Mouse (Mus musculus) v-Abl transformed pro-B cells (cell line): ENCODE data around the gene Glrx2.
"Not testable (repeated sequence)": the region's sequence is repeated elsewhere in the genome, so short reads cannot be mapped to it uniquely, and the experiment has no call there.

ENCODE experiments used
- in situ Hi-C, 2 experiments: fragments of 400-800 bp; cut with MboI; formaldehyde crosslinking; loops; one replicate each; pipeline ENCODE4 v1.15.1; 2025; ENCODE audit not compliant: unreplicated experiment in 2 of 2

The Glrx2 gene

DNA sequence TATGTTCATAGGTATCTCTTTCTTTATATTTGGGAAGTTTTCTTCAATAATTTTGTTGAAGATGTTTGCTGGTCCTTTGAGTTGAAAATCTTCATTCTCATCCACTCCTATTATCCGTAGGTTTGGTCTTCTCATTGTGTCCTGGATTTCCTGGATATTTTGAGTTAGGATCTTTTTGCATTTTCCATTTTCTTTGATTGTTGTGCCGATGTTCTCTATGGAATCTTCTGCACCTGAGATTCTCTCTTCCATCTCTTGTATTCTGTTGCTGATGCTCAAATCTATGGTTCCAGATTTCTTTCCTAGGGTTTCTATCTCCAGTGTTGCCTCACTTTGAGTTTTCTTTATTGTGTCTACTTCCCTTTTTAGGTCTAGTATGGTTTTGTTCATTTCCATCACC, at the start of gene Glrx2:
Gene Glrx2, plus strand, starts transcription at position 301 of the 400 bp plus-strand sequence.
- in situ Hi-C loops = not testable (repeated sequence)

DNA sequence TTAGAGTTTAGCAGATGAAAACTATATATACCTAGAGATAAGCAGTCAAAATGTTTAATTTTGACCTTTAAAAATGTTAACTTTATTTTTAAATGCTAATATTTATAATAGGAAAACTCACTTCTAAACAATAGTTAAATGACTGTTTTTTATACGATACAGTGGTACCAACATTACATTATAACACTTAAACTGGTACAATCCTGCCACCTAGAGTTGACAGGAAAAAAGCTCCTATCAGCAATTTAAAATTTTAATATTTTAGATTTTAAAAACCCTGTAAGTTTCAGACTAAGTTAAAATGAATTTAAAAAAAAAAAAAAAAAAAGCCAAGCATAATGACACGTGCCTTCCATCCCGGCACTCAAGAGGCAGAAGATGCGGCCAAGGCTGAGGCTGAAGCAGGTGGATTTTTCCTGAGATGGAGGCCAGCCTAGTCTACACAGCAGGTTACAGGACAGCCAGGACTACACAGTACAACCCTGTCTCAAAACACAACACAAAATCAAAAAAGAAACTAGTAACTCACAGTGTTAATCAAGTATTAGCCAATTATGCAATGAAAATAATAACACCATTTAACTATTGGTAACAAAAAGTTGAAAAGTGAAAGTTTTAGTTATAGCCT, 40.3 kb upstream of the Glrx2 start:
- in situ Hi-C loops = no loop called here

DNA sequence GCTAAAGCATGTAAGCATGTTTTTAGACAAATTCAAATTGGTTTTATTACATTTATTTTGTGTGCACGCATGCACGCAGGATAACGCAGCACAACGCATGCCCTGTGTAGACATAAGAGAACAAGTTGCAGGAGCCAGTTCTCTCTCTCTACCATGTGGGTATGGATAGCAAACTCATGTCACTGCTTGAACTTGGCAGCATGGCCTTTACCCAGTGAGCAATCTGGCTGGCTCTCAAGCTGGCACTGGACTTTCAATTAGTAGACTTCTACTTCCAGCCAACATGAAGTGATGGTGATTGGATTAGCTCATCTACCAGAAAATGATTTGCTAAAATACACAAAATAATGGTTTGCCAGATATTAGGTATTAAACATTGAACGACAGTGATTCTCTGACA, 35.0 kb upstream of the Glrx2 start:
- in situ Hi-C loops = no loop called here

DNA sequence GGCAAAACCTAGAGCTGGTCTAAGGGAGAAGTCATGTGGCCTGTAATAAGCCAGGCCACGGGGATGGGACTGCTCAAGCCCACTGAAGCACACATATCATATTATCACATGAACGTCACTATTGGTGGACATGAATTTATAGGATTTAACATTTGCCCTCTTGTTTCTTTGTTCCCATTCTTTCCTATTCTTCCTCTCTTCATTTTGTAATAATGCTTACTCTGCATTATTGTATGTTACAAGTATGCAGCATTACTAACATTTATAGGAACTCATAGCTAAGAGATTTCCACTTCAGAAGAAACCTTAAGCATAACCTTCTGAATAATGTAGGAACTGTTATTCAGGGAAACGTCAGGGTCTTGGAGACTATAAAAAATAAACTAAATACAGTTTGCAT, 31.3 kb upstream of the Glrx2 start:
- in situ Hi-C loops = no loop called here

DNA sequence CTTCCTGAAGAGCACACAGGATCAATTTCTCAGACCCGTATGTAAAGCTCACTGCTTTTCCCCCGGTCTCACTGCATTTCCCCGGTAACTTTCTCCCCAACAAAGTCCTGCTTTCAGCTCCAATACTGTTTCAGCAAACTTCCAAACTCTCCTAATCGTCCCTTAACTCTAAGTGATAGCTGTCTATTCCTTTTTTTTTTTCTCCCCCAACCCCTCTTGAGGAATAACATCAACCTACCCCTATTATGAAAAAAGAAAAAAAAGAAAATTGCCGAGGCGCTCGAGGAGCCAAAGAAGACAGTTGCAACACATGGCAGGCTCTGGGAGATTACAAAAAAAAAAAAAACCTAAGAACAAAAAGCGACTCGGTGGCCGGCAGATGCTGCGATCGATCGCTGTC, 14.4 kb upstream of the Glrx2 start:
- in situ Hi-C loops = loop anchor here (5.0 kb wide), 1 partner anchor 36 kb away; no protein-coding TSS in a partner anchor

DNA sequence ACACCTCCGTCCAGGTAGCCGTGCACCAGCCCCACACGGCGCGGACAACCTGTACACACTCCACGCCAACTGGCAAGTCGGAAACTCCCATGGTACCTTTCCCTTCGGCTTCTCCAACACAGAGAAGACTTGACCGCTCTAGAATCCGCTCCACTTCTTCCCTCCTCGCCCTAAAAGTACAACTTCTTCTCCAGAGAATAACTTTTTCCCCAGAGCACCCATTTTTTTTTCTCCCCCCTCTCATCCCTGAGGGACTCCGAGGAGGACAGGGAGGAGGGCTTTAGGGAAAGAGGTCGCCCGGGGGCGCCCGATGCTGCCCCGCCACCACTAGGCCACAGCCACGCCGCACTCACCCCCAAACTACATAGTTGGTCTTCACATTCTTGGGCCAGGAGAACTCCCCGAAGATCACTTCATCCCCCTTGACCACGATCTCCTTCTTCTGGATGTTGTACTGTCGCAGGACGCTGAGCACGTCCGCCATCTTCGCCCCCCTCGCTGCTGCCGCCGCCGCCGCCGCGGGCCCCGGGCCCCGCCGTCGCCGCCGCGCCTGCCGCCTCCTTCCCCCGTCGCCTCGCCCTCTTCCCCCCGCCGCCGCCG, 13.9 kb upstream of the Glrx2 start:
- in situ Hi-C loops = loop anchor here (5.0 kb wide), 1 partner anchor 35 kb away; no protein-coding TSS in a partner anchor

DNA sequence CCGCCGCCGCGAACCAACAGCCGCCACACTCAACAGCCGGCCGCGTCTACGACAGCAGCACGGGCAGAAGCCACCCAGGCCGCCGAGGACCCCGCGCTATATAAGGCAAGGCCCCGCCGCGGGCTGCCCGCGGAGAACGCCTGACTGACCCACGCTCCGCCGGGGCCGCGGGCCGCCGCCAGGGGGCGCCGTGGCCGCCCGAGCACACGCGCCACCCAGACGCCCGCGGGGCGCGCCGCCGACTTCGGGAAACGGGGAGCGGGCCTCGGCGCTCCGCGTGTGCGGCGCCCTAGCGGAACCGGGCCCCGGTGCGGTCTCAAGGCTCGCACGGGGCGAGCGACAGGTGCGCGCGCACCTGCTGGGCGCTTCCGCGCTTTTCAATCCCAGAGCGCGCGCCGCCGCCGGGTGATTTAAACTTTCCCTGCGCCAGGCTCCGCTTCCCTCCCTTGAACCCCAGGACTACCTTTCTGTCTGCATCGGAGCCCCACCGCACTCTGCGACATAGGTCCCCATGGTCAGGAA, 13.3 kb upstream of the Glrx2 start, which contains the start of gene Cdc73:
Gene Cdc73, minus strand, starts transcription at position 153 of the 522 bp plus-strand sequence.
- in situ Hi-C loops = loop anchor here (5.0 kb wide), 1 partner anchor 34 kb away; no protein-coding TSS in a partner anchor

DNA sequence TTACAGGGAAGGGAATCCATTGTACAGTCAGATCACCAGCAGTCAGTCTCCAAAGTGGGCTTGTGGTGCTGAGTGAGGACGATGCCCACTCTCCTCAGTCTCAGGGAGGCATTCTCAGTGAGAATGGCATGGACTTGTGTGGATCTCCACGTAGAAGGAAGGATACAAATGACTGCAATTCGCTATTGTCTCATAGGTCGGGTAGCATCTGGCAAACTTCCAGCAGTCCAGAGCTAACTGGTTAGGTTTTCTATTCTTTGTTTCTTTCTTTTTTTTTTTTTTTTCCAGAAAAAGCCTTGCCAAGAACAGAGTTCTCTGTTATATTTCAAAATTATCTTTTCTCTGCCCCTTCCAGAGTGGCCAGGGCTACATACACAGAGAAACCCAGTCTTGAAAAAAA, 9.1 kb upstream of the Glrx2 start:
- in situ Hi-C loops = no loop called here

DNA sequence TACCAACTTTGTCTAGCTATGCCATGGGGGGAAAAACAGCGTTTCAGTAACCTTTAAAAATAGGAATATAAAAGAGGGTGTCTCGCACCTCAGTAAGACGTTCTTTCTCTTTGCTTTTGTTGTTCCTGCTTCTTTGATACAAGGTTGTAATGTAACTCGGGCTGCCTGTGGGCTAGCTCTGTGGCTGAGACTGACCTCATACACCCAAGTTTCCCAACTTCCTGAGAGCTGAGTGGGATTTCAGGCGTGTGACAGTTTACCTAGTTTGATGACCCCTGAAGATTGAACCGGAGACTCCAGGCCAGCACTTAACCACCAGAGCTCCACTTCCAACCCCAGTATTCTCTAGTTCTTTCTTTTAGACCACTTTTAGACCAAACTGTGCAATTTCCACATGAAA, 7.8 kb upstream of the Glrx2 start:
- in situ Hi-C loops = no loop called here

DNA sequence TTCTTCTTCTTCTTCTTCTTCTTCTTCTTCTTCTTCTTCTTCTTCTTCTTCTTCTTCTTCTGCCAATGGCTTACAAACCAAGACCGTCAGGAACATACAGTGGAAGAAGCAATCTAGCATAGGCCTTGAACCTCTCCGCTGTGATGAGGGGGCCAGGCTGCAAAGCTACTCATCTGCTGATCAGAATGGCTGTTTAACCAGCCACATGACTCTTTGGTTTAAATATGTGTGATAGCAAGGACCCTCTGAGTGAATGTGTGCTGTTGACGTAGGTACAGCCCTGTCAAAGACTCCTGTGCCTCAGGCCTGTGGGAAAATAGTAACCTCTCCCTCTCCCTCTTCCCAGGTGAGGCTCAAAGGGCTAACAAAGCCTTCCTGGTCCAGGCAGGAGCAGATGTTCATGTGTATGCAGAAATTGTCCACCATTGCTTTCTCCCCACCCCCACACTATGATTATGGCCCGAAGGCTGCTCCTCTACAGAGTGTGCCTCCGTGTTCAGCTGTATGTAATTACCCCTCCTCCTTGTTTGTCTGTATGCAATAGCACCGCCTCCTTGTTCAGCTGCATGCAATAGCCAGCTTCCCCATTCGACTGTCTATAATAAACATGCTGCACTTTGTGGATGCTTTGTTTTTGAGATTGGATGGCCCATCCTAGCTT, 6.0 kb upstream of the Glrx2 start:
- in situ Hi-C loops = no loop called here

DNA sequence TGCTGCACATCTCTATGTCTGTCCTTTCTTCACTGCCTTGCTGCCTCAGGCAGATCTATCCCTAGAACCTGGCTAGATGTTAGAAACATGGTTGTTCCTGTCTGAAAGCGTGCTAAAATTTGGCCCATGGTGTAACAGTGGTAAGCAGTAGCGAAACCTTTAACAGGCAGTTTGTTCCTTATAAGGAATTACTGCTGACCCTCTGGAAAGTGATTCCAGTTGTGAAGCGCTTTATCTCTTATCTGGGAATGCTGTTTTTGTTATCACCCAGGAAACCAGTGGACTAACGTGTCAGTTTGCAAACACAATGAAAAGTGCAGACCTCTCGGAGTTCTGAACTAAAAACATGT, 5.5 kb upstream of the Glrx2 start:
- in situ Hi-C loops = no loop called here

DNA sequence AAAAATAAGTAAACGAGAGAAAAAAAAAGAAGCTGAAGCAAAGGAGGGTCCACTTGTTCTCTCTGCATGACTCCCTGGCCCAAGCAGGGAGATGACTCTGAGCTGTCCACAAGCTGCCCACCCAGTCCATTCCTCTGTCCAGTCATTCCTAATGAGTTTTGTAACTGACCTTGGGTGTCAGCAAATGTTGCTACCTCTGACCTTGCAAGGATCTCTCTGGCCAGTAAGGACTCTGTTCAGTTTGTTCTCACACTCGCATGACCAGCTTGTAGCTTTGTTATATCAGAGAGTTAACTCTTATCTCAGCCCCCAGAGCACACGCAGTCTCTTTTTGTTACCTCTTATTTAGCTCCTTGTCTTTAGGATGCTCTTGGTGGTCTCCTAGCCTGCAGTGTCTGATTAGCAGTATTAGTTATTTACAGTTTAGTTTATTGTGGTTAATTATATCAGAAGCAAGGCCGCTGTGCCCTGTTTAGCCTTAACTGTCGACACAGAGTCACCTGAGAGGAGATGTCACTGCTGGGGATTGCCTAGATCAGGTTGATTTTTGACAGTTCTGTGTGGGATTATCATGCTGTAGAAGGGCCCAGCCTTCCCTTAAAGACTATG, 8.4 kb downstream of the Glrx2 start:
- in situ Hi-C loops = no loop called here

DNA sequence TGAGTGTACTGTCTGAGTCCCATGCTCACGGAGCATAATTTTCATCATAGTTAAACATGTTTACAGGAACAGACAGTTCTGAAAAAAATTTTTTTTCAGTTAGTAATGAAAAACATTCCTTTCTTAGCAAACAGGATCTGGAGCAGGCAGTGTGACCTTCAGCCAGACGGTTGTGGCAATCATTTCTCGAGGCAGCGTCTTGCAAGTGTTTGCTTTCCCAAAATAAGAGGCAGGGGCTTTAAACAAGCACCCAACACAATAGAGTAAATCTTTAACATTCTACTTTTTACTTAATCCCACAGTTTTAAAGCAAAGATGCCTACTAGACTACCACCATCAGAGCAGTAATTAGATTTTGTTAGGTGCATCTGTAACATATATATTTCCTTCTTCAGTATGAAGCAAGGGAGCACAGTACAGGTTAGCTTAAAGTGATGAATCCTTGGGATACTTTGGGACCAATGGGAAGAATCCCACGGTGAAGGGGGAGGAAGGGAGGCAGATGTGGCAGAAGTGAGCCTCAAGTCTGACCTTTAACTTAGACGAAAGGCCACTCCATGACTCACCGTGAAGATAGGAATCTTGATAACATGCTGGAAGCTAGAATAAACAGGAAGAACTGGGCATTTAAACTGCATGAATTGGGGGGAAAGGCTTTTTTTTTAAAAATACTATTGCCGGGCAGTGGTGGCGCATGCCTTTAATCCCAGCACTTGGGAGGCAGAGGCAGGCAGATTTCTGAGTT, 11.7 kb downstream of the Glrx2 start:
- in situ Hi-C loops = no loop called here

DNA sequence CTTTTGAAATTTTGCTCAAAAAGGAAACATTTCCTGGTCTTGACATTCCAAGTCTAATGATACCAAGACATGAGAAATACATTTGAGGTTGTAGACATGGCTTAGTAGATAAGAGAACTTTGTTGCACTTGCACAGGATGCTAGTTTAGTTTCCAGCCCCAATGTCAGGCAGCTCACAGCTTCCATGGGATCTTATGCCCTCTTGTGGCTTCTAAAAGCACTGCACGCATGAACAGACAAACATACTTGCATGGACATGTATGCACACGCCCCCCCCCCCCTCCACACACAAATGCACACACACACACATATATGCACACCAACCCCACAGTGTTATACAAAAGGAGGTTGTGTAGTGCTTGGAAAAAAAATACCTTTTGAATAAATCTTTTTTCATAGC, 14.8 kb downstream of the Glrx2 start:
- in situ Hi-C loops = no loop called here

DNA sequence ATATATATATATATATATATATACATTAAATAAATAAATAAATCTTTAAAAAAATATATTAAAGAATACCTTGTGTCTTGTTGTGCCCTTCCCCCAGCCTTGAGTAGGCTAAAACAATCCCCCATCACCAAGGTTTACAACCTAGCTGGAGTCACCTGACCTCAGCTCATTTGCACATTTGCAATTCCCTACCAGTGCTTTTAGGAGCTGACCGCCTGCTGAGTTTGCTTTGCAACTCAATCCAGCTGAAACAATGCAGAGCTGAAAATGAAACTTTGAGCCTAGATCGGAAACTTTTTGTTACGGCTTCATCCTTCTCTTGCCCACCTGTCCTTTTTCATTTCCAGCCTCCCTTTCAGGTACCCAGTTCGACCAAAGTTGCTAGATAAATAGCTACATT, 15.6 kb downstream of the Glrx2 start:
- in situ Hi-C loops = no loop called here

DNA sequence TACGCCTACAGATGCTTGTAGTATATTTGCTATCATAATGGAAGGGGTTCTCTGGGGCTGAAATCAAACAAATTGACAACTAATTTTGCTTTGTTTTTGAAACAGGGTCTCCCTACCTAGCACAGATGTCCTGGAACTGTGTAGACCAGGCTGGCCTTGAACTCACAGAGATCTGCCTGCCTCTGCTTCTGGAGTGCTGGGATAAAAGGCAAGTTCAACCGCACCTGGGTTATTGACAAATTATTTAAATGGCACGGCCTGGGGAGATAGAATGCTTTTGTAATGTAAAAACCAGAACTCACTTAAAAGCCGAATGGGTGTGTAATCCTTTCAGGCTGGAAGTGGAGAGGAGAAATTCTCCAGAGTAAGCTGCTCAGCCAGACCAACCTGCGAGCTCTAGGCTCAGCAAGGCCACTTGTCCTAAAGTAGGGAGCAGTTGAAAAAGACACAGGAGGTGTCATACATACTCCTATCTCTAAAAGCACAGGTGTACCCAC, 17.8 kb downstream of the Glrx2 start:
- in situ Hi-C loops = no loop called here

DNA sequence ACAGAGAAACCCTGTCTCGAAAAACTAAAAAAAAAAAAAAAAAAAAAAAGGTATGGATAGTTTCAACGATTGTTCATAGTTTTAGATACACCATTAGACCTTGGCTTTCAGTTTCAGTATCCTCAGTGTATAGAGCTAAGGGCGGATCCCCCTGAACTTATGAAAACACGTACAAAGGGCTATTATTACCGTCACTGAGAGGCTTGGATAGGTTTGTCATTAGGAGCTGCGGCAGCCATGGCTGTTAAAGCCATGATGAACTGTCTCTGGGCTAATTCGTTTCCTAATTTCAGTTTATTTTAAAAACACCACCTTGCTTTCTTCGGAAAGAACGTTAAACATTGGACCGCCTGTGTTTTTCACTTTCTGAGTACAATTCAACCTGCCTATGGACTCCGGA, 22.7 kb downstream of the Glrx2 start:
- in situ Hi-C loops = loop anchor here (5.0 kb wide), 1 partner anchor 37 kb away; the partner anchor contains the start of gene Cdc73 (in 2 of the 2)

DNA sequence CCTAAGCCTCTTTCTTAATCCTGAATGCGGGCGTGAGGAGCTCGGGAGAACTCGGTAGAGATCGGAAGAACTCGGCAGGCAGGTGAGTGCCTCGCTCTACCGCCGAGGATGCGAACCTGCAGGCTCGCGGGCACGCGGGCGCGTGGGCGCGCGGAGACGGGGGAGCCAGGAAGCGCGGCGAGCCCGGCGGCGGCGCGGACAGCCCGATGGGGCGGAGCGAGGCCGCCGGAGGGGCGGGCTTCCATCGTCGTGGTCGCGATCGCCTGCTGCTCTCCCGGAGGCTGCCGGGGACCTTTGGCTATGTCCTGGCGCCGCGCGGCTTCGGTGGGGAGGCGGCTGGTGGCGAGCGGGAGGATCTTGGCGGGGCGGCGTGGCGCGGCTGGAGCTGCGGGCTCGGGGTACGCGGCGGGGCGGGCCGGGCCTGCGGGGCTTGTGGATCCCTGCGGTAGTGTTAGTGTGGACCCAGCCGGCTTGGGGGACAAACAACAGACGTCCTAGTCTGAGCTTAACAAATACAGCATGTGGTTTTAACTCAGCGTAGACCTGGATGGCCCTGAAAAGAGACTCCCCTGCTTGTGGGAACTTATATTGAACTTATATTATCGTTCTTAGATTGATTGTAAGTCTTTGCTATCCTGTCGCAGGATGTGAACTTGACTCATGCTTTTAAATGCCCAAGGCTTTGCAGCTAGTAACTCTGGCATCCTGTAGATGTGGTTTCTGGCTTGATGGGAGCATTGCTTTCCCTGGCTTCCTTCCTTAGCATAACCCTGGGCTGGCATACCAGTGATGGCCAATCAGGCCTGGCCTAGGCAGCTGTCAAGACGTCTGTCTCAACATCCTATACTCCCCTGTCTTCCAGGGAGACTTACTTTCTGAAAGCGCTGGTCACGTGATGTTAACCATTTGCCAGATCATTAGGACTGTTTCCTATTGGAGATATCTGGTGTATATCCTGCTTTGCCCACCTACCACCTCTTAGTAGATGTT, 23.5 kb downstream of the Glrx2 start:
- in situ Hi-C loops = loop anchor here (5.0 kb wide), 1 partner anchor 37 kb away; the partner anchor contains the start of gene Cdc73 (in 2 of the 2)

DNA sequence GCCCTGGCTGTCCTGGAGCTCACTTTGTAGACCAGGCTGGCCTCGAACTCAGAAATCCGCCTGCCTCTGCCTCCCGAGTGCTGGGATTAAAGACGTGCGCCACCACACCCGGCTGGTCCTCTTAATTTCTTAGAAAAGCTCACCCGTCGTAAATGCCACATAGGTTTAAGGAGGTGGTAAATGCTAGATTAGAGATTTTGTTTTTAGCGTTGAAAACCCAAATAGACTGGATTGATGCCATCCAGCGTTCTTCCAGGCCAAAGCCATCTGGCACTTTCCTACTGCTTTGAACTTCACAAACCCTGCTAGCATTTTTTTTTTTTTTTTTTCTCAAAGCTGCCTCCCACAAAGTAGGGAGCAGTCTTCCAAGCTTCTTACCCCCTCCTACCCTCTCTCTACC, 24.4 kb downstream of the Glrx2 start:
- in situ Hi-C loops = no loop called here
